Mouse (Mus musculus) lung, embryonic 16.5 days (tissue): ENCODE measurements at regions not wholly inside any gene's neighbourhood (a gene's known extent, or its start where the extent isn't known, plus 50 kb on each side); places are given as distances from the start of the nearest gene placed in this dataset.

ENCODE experiments used
- ATAC-seq: fragments of 200-750 bp; cut with Nextera tagmentation; 2 replicates; pipeline ENCODE4 v1.8.0; 2017; ENCODE audit warnings: low read depth, mild to moderate bottlenecking, moderate library complexity
- H3K27ac ChIP-seq: fragments of 300-500 bp; sonication (generic); 2 replicates; pipeline ENCODE4 v1.5.1; 2014; ENCODE audit warnings: mild to moderate bottlenecking, control low read depth, low read length
- H3K27me3 ChIP-seq: fragments of 300-500 bp; sonication (generic); 2 replicates; pipeline ENCODE4 v1.6.1; 2014; ENCODE audit warnings: low read depth, low read length, mixed read lengths; ENCODE audit not compliant: control insufficient read depth, insufficient read depth
- H3K36me3 ChIP-seq: fragments of 300-500 bp; sonication (generic); 2 replicates; pipeline ENCODE4 v1.6.1; 2014; ENCODE audit warnings: low read length; ENCODE audit not compliant: control insufficient read depth, insufficient read depth
- H3K4me1 ChIP-seq: fragments of 300-500 bp; sonication (generic); replicated peaks from 2 replicates; pipeline ENCODE4 v1.6.1; 2014; ENCODE audit warnings: low read length, mixed read lengths; ENCODE audit not compliant: control insufficient read depth, insufficient read depth
- H3K4me2 ChIP-seq: fragments of 300-500 bp; sonication (generic); 2 replicates; pipeline ENCODE4 v1.6.1; 2014; ENCODE audit warnings: low read depth, low read length, control low read depth
- H3K4me3 ChIP-seq: fragments of 300-500 bp; sonication (generic); 2 replicates; pipeline ENCODE4 v1.5.1; 2014; ENCODE audit warnings: mild to moderate bottlenecking, low read length, control low read depth
- H3K9ac ChIP-seq: fragments of 300-500 bp; sonication (generic); 2 replicates; pipeline ENCODE4 v1.6.1; 2014; ENCODE audit warnings: low read length, control low read depth
- H3K9me3 ChIP-seq: fragments of 300-500 bp; sonication (generic); 2 replicates; pipeline ENCODE4 v1.6.1; 2016; ENCODE audit warnings: low read length; ENCODE audit not compliant: control insufficient read depth
- WGBS: fragments of 180-500 bp; shearing (Covaris S2); extraction: QIAGEN DNeasy Blood & Tissue Kit; methylation state at CpG from one replicate; pipeline ENCODE4 v1.1.7; 2014; 5-methylcytosine and 5-hydroxymethylcytosine counted together

DNA sequence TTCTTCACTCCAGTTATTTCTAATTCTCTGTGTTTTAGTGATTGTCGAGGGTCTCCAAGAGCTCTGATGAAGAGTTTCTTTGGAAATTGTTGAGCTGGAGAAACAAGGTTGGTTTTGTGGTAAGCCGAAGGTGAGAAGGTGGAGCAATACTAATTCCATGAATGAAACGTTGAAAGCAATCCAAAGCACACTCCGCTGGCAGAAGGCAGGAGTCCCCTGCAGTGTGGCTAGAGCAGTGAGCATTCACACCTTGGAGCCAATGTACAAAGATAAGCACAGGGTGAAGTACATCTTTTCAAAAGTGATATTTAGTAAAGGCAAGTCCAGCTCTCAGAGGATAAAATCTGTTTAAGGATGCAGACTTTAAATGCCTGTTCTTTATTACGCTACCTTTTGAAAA, 208.2 kb upstream of the Far2 start:
- no peak for ATAC-seq
- H3K9me3 ChIP-seq: no peaks in the 10 kb centered on the region
- no peaks in the 10 kb centered on the region for H3K36me3 ChIP-seq

DNA sequence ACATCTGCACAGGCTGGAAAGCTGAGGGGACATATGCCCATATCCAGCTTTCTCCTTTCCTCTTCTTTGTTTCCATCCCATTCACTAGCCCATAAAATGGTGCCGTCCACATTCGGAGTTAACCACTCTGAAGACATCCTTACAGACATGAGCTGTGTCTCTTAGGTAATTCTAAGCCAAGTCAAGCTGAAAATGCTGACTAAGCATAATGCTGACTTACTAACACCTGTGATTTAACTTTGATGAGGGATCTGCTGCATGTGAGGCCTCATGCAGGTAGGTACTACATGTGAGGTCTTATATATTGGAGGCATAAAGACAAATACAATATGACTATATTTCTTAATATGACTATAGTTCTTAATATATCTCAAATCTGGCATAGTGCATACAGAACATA, 197.1 kb upstream of the Far2 start:
- H3K9me3 ChIP-seq: no peaks in the 10 kb centered on the region
- H3K27me3 ChIP-seq: no peaks in the 10 kb centered on the region
- no peaks in the 10 kb centered on the region for H3K4me1 ChIP-seq
- 89% methylated on average over 2 of the region's 2 CpGs for WGBS
- H3K27ac ChIP-seq: no peak overlapping the region
- no peak overlapping the region for H3K4me3 ChIP-seq
- H3K36me3 ChIP-seq: no peaks in the 10 kb centered on the region
- no peak overlapping the region for H3K9ac ChIP-seq
- H3K4me2 ChIP-seq: no peak overlapping the region
- no peak for ATAC-seq

More for the DNA sequence above, 208.2 kb upstream of the Far2 start:
- no peaks in the 10 kb centered on the region for H3K27me3 ChIP-seq
- H3K9ac ChIP-seq: no peak overlapping the region
- no peak overlapping the region for H3K27ac ChIP-seq
- 76% methylated on average over 5 of the region's 5 CpGs for WGBS
- H3K4me2 ChIP-seq: no peak overlapping the region
- no peaks in the 10 kb centered on the region for H3K4me1 ChIP-seq
- H3K4me3 ChIP-seq: no peak overlapping the region

DNA sequence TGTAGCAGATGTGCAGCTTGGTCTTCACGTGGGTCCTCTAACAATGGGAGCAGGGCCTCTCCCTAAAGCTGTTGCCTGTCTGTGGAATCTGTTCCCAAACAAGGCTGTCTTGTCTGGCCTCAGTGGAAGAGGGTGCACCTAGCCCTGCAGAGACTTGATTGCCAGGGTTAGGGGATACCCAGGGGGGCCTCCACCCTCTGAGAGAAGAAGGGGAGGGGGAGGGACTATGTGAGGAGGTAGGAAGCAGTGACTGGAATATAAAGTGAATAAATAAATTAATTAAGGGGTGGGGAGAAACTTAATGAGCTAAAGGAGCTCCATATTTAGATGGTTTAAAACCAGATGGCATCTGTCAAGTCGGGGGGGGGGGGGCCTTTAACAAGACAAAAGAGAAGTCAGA, 185.9 kb upstream of the Far2 start:
- no peak overlapping the region for H3K4me3 ChIP-seq
- 43% methylated on average over 2 of the region's 2 CpGs for WGBS
- H3K9ac ChIP-seq: no peak overlapping the region
- no peaks in the 10 kb centered on the region for H3K36me3 ChIP-seq
- no peak overlapping the region for H3K27ac ChIP-seq
- ATAC-seq: no peak
- no peaks in the 10 kb centered on the region for H3K9me3 ChIP-seq
- no peaks in the 10 kb centered on the region for H3K27me3 ChIP-seq
- no peaks in the 10 kb centered on the region for H3K4me1 ChIP-seq
- H3K4me2 ChIP-seq: no peak overlapping the region

DNA sequence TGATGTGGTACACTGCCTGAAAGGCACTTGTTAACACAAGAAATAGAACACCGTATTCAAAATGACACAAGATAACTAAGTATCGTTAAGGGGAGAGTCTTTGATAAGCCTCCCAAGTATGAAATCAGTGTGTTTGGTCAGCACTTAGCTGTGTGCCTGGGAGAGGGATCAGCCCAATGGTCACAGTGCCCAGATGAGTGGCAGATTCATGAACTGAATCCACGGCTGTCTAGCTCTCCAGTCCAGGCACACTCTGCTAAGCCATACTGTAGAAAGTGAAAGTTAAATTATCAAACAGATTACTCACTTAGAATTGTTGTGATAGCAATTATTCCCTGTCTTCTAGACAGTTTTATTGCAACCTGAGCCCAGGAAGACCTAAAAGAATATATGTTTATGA, 176.0 kb upstream of the Far2 start:
- Histone ChIP-seq H3K36me3 (no peaks in the 10 kb centered on the region), H3K27me3 (no peaks in the 10 kb centered on the region)

DNA sequence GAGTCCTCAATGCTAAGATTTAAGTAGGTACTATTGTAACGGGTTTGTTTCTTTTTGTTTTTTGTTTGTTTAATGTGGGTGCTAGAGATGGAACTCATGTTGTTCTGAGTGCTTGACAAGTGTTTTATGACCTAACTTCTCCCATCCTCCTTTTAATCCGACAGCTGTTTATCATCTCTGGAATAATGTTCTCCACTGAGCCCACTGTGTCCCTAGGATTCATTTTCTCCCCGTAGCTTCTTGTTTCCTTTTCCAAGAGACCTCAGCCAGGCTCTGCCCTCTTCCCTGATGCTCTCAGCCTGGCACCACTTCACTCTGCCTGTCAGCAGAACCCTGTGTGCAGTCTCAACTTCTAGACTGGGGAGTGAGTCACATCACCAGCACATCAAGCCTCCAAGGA, 173.9 kb upstream of the Far2 start:
- Histone ChIP-seq H3K4me1 (0 out of 2 replicates have a peak, but pooled peaks cover 2% of the 10 kb centered on the region), H3K27ac (peak overlapping the region; percentile 56), H3K9ac (no peak overlapping the region), H3K4me2 (peak overlapping the region; percentile 2; the same call in 1 of the 2 replicates), H3K36me3 (no peaks in the 10 kb centered on the region), H3K9me3 (no peaks in the 10 kb centered on the region), H3K4me3 (no peak overlapping the region), H3K27me3 (no peaks in the 10 kb centered on the region)
- 34% methylated on average over 3 of the region's 3 CpGs for WGBS
- ATAC-seq: peak; percentile 83

More for the DNA sequence above, 176.0 kb upstream of the Far2 start:
- Histone ChIP-seq H3K4me2 (no peak overlapping the region), H3K9ac (no peak overlapping the region), H3K4me1 (0 out of 2 replicates have a peak, but pooled peaks cover 2% of the 10 kb centered on the region), H3K27ac (no peak overlapping the region), H3K9me3 (no peaks in the 10 kb centered on the region), H3K4me3 (no peak overlapping the region)
- ATAC-seq: no peak
- WGBS: 41% methylated on average over 3 of the region's 3 CpGs

DNA sequence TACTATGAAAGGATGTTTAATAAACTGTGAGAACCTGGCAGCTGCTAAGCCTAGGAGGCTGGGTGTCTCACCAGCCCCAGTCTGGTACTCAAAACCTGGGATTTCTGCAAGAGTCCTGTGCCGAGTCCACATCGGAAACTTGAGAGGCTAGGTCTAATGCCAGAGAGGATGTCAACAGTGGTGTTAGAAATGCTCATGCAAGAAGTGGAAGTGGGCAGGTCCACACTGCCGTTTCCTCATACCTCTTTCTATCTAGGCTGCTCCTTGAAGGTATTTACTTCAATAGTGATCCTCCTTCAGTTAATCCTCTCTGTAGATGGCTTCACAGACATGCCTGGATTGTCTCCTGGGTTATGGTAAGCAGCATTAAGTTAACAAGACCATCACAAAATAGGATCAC, 168.6 kb upstream of the Far2 start:
- H3K4me2 ChIP-seq: no peak overlapping the region
- no peak overlapping the region for H3K27ac ChIP-seq
- no peak overlapping the region for H3K9ac ChIP-seq
- H3K9me3 ChIP-seq: no peaks in the 10 kb centered on the region
- H3K36me3 ChIP-seq: no peaks in the 10 kb centered on the region
- H3K27me3 ChIP-seq: no peaks in the 10 kb centered on the region
- no peak overlapping the region for H3K4me3 ChIP-seq
- 0 out of 2 replicates have a peak, but pooled peaks cover 2% of the 10 kb centered on the region for H3K4me1 ChIP-seq
- no peak for ATAC-seq
- WGBS: 71% methylated on average over 3 of the region's 3 CpGs

DNA sequence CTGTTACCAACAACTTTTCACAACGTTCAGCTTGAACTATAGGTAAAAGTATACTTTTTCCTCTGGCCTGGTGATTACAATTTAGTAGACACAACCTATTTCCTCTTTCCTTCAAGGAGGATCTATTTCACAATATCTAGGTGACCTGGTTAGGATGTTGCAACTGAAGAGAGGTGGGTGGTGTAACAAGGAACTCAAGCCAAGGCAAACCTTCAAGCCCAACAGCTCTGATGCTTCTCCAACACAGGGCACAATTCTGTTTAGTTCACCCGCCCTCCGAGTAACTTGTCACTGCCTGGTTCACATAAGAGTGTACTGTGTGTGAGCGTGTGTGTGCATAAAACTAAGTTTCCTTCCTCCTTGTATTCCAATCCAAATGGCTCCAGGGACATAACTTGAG, 161.2 kb upstream of the Far2 start:
- ATAC-seq: no peak
- H3K27ac ChIP-seq: no peak overlapping the region
- H3K27me3 ChIP-seq: no peaks in the 10 kb centered on the region
- H3K4me2 ChIP-seq: no peak overlapping the region
- H3K4me1 ChIP-seq: no peaks in the 10 kb centered on the region
- H3K4me3 ChIP-seq: no peak overlapping the region
- no peaks in the 10 kb centered on the region for H3K36me3 ChIP-seq
- no peak overlapping the region for H3K9ac ChIP-seq
- 81% methylated on average over 4 of the region's 4 CpGs for WGBS
- peaks cover 2% of the 10 kb centered on the region for H3K9me3 ChIP-seq

DNA sequence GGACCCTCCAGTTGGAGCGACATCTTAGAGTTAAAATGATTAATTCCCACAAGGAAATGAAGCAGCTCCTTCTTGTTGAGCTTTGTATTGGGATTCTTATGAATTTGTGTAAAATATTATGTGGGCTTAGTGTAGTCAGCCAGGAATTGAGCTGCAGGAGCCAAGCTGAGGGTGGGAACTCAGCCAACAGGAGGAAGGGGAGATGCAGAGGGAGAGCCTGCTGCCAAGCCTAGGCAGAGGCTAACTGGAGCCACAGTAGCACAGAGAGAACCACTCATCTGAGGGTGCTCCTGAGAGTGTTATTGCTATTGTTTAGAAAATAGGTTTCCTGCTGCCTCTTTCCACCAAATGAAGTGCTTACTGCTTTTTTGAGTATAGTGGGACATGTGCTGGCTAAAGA, 127.4 kb upstream of the Far2 start:
- WGBS: 25% methylated on average over 1 of the region's 1 CpGs
- Histone ChIP-seq H3K9me3 (no peaks in the 10 kb centered on the region), H3K27ac (no peak overlapping the region), H3K36me3 (no peaks in the 10 kb centered on the region), H3K4me2 (no peak overlapping the region), H3K9ac (no peak overlapping the region), H3K4me3 (no peak overlapping the region), H3K27me3 (no peaks in the 10 kb centered on the region), H3K4me1 (peaks cover 6% of the 10 kb centered on the region; the same call in 1 of the 2 replicates)
- peak; percentile 72 for ATAC-seq

DNA sequence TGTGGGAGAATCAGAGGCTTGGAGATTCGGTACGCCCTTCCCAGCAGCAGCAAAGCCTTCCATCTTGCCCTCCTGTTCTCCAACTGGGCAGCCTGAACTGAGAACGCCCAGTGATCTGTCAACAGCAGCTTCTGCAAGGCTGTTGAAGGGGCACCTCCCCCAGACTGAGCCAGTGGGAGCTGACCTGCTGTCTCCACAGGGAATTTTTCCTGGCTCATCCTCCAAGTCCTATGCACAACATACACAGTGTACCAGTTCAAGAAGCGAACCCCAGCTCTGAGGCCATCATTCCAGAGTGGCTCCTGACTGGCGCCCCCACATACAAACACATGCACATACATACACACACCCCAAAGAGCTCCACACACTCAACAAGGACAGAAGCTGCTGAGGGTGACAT, 126.0 kb upstream of the Far2 start:
- 56% methylated on average over 5 of the region's 5 CpGs for WGBS
- no peaks in the 10 kb centered on the region for H3K9me3 ChIP-seq
- H3K4me1 ChIP-seq: peaks cover 6% of the 10 kb centered on the region; the same call in 1 of the 2 replicates
- no peak overlapping the region for H3K4me3 ChIP-seq
- H3K27me3 ChIP-seq: no peaks in the 10 kb centered on the region
- ATAC-seq: 0 out of 2 replicates have a peak, but pooled peaks have one; percentile 23
- H3K4me2 ChIP-seq: no peak overlapping the region
- no peak overlapping the region for H3K9ac ChIP-seq
- H3K27ac ChIP-seq: no peak overlapping the region
- no peaks in the 10 kb centered on the region for H3K36me3 ChIP-seq

DNA sequence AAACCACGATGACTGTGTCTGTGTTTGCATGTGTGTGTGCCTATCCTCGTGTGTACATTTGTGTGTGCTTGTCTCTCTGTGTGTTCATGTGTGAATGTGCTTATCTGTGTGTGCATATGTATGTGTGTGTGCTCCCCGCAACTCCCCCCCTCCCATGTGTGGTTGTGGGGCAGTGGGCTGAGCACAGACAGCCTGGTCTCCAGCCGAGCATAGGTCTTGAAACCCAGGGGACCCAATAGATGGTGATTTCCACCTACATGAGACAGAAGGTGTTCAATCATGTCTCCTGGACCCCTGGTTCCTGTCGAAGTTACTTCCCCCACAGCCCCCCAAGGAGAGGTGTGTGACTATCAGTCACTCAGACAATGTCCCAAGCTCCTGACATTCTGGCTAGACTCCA, 124.6 kb upstream of the Far2 start:
- H3K4me1 ChIP-seq: peaks cover 6% of the 10 kb centered on the region; the same call in 1 of the 2 replicates
- no peak overlapping the region for H3K4me2 ChIP-seq
- H3K9me3 ChIP-seq: no peaks in the 10 kb centered on the region
- H3K27ac ChIP-seq: no peak overlapping the region
- WGBS: 72% methylated on average over 5 of the region's 5 CpGs
- H3K27me3 ChIP-seq: no peaks in the 10 kb centered on the region
- H3K36me3 ChIP-seq: no peaks in the 10 kb centered on the region
- H3K9ac ChIP-seq: no peak overlapping the region
- no peak for ATAC-seq
- no peak overlapping the region for H3K4me3 ChIP-seq
